Comparison of ENCODE assay signal across 28 mouse cellular contexts in the genomic region with DNA sequence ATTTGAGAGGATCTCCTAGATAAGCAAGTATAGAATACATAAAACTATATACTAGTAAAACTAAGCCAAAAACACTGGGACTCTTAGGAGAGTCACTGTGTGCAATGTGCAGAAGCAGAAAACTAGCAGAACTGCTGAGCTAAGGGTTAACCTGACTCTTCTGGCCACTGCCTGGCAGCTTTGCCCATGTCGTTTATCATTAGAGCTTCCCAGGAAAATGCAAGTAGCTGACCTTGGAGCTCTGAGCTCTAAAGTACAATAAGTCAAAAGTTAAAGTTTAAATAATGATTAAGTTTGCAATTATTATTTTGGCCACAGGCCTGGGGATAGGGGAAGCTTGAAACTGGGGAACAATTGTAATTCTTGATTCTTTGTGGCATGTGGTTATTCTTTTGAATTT. TPM values are rescaled to one million over a fixed set of nuclear protein-coding genes. Genes with fewer than 3 reads are reported as not detected.
DNase-seq lines count a peak whose midpoint lies in the region; ATAC-seq and TF ChIP-seq lines count a peak whose summit lies in the region.
"Had no signal": no experiment of that assay in that cellular context is flagged by ENCODE, and none has a peak within 500 bp of the region (broad histone marks: within the 10 kb centered on the region; RNA-seq: fewer than 3 reads in every experiment).

No protein-coding gene starts in this region.

- peaks cover 28% of the 10 kb centered on the region for H3K36me3 ChIP-seq in liver, adult 2 months (ENCODE audit: control insufficient read depth, insufficient read depth, low read length)
- H3K36me3 ChIP-seq in liver, embryonic 12.5 days = peaks cover 12% of the 10 kb centered on the region
- H3K36me3 ChIP-seq in kidney, embryonic 14.5 days (ENCODE audit: control insufficient read depth, insufficient read depth, low read length) = peaks cover 54% of the 10 kb centered on the region

- H3K9ac ChIP-seq in liver, adult 2 months (ENCODE audit: low read depth, low read length) = no peak overlapping the region
- H3K9ac ChIP-seq in liver, embryonic 12.5 days = no peak overlapping the region
- no peak overlapping the region for H3K9ac ChIP-seq in kidney, embryonic 14.5 days (ENCODE audit: low read depth, low read length)
- H3K9ac ChIP-seq: embryonic facial prominence, embryonic 15.5 days; forebrain, postnatal 0 days; limb, embryonic 12.5 days; liver, embryonic 14.5 days; lung, embryonic 15.5 days; midbrain, embryonic 12.5 days had no signal

- no peaks in the 10 kb centered on the region for H3K27me3 ChIP-seq in liver, adult 2 months (ENCODE audit: control insufficient read depth, insufficient read depth, low read length)
- H3K27me3 ChIP-seq in liver, embryonic 12.5 days (replicated peaks) = no peaks in the 10 kb centered on the region
- no peaks in the 10 kb centered on the region for H3K27me3 ChIP-seq in kidney, embryonic 14.5 days (ENCODE audit: control insufficient read depth, insufficient read depth, low read length)
- H3K27me3 ChIP-seq: embryonic facial prominence, embryonic 15.5 days; limb, embryonic 12.5 days; lung, embryonic 15.5 days; midbrain, embryonic 12.5 days had no signal

- no peak overlapping the region for H3K4me3 ChIP-seq in liver, adult 2 months (ENCODE audit: insufficient read depth, low read depth, low read length)
- no peak overlapping the region for H3K4me3 ChIP-seq in liver, embryonic 12.5 days
- H3K4me3 ChIP-seq in kidney, embryonic 14.5 days (ENCODE audit: low read length) = no peak overlapping the region
- H3K4me3 ChIP-seq: embryonic facial prominence, embryonic 15.5 days; forebrain, embryonic 10.5 days; heart, embryonic 10.5 days; hindbrain, embryonic 10.5 days; limb, embryonic 12.5 days; lung, embryonic 15.5 days; midbrain, embryonic 12.5 days had no signal

- H3K9me3 ChIP-seq in liver, embryonic 12.5 days (replicated peaks) = no peaks in the 10 kb centered on the region
- H3K9me3 ChIP-seq in kidney, embryonic 14.5 days (ENCODE audit: control insufficient read depth, low read length) = no peaks in the 10 kb centered on the region
- H3K9me3 ChIP-seq: embryonic facial prominence, embryonic 15.5 days; forebrain, embryonic 10.5 days; heart, embryonic 10.5 days; hindbrain, embryonic 10.5 days; limb, embryonic 12.5 days; lung, embryonic 15.5 days; midbrain, embryonic 12.5 days had no signal

- peak; percentile 40 for DNase-seq in adrenal gland, adult 2 months
- DNase-seq in adrenal gland, adult 8-10 months = no peak
- peak; percentile 75 for DNase-seq in liver, adult 2 months (ENCODE audit: extremely low read depth, low read depth, low spot score)
- peak; percentile 43 to 85 for DNase-seq in kidney, postnatal 36 days
- DNase-seq in cerebellum, adult 9-11 months = no peak
- no peak for DNase-seq in layer of hippocampus, postnatal 36 days
- DNase-seq: cerebellum, adult 11-12 months; cerebellum, postnatal 25 days; embryo, embryonic 11 days; forebrain, postnatal 0 days; right cerebral cortex, adult 18-20 months; thymus, adult 18-20 months; thymus, postnatal 4 days had no signal

- H3K4me1 ChIP-seq in liver, adult 2 months (ENCODE audit: control insufficient read depth, insufficient read depth, low read length) = peaks cover 7% of the 10 kb centered on the region
- peaks cover 6% of the 10 kb centered on the region; the same call in 1 of the 2 replicates for H3K4me1 ChIP-seq in liver, embryonic 12.5 days
- peaks cover 5% of the 10 kb centered on the region; the same call in 1 of the 2 replicates for H3K4me1 ChIP-seq in kidney, embryonic 14.5 days (ENCODE audit: control insufficient read depth, insufficient read depth, low read length)
- H3K4me1 ChIP-seq: heart, embryonic 10.5 days; hindbrain, embryonic 10.5 days had no signal

- no peak for TF ChIP-seq CTCF in liver, adult 2 months (IDR thresholded peaks at IDR 0.05; ENCODE audit: low read depth, low read length)

- H3K79me2 ChIP-seq in liver, adult 2 months (ENCODE audit: control insufficient read depth, insufficient read depth, low read length) = no peaks in the 10 kb centered on the region

- no peak for TF ChIP-seq POLR2A in liver, adult 2 months (IDR thresholded peaks at IDR 0.05; ENCODE audit: extremely low read depth, insufficient read depth, low read length)

- WGBS in liver, adult 2 months = 3% methylated on average over 1 of the region's 1 CpGs
- 44% methylated on average over 1 of the region's 1 CpGs for WGBS in liver, embryonic 12.5 days (ENCODE audit: insufficient replicate concordance)
- WGBS in kidney, embryonic 14.5 days = 39% methylated on average over 1 of the region's 1 CpGs

- no peak overlapping the region for H3K4me2 ChIP-seq in liver, embryonic 12.5 days
- no peak overlapping the region for H3K4me2 ChIP-seq in kidney, embryonic 14.5 days (replicated peaks; ENCODE audit: low read depth, low read length)
- H3K4me2 ChIP-seq: embryonic facial prominence, embryonic 15.5 days; limb, embryonic 12.5 days; lung, embryonic 15.5 days; midbrain, embryonic 12.5 days had no signal

- ATAC-seq in liver, embryonic 12.5 days = no peak
- ATAC-seq in kidney, embryonic 14.5 days (ENCODE audit: low FRiP score, low TSS enrichment) = no peak
- ATAC-seq: activated CD4-positive, CD25-positive, alpha-beta regulatory T cell, adult 4 months; CD4-positive, CD25-positive, alpha-beta regulatory T cell, adult 4 months; forebrain, postnatal 0 days; hindbrain, postnatal 0 days; intestine, postnatal 0 days had no signal

- no peak overlapping the region for H3K27ac ChIP-seq in liver, adult 2 months (replicated peaks; ENCODE audit: insufficient read depth, low read depth, low read length)
- H3K27ac ChIP-seq in liver, embryonic 12.5 days = no peak overlapping the region
- H3K27ac ChIP-seq in kidney, embryonic 14.5 days (ENCODE audit: low read depth, low read length) = peak overlapping the region; percentile 48; the same call in 1 of the 2 replicates
- H3K27ac ChIP-seq: embryonic facial prominence, embryonic 15.5 days; forebrain, embryonic 10.5 days; heart, embryonic 10.5 days; hindbrain, embryonic 10.5 days; hindbrain, postnatal 0 days; limb, embryonic 12.5 days; liver, embryonic 14.5 days; lung, embryonic 15.5 days; midbrain, embryonic 12.5 days had no signal

RNA-seq across cellular contexts. Expression of gene Rbbp9, which starts 5.2 kb away (rescaled TPM):
- total RNA-seq in adrenal gland, adult 2 months (2021) = 10 to 100 TPM; 24.7 to 30.1 TPM
- 6.5 and 7.3 TPM in 2 replicates for polyA plus RNA-seq in adrenal gland, adult 2 months (2012; rRNA removed)
- total RNA-seq in adrenal gland, adult 8-10 months (2022) = 10 to 100 TPM; 27.7 to 40.8 (median 33.8) TPM
- total RNA-seq in liver, adult 2 months (2014; rRNA removed) = 16.1 and 17.1 TPM in 2 replicates
- polyA plus RNA-seq in liver, adult 2 months (2012; rRNA removed) = 7.1 and 9.2 TPM in 2 replicates
- 15.3 and 15.6 TPM in 2 replicates for polyA plus RNA-seq in liver, embryonic 12.5 days (2016; fragmentation: Nextera tagmentation; extraction: Ambion mirVana)
- polyA plus RNA-seq in kidney, embryonic 14.5 days (2014; fragmentation: Nextera tagmentation; extraction: Ambion mirVana) = 67.1 and 84.7 TPM in 2 replicates
- total RNA-seq in layer of hippocampus, postnatal 36 days (2021) = 10 to 100 TPM; 30.0 to 31.9 TPM

RNA-seq across cellular contexts. Expression of gene Sec23b, which starts 10.5 kb away (rescaled TPM):
- 10 to 100 TPM; 83.1 to 89.3 TPM for total RNA-seq in adrenal gland, adult 2 months (2021)
- polyA plus RNA-seq in adrenal gland, adult 2 months (2012; rRNA removed) = 24.0 and 34.9 TPM in 2 replicates
- total RNA-seq in adrenal gland, adult 8-10 months (2022) = 100 to 1,000 TPM in 3 of 4 experiments, 10 to 100 TPM in 1; 95.4 to 103 (median 102) TPM
- total RNA-seq in liver, adult 2 months (2014; rRNA removed) = 41.1 and 49.7 TPM in 2 replicates
- 41.0 and 47.6 TPM in 2 replicates for polyA plus RNA-seq in liver, adult 2 months (2012; rRNA removed)
- polyA plus RNA-seq in liver, embryonic 12.5 days (2016; fragmentation: Nextera tagmentation; extraction: Ambion mirVana) = 69.0 and 73.1 TPM in 2 replicates
- 59.9 and 93.5 TPM in 2 replicates for polyA plus RNA-seq in kidney, embryonic 14.5 days (2014; fragmentation: Nextera tagmentation; extraction: Ambion mirVana)
- total RNA-seq in layer of hippocampus, postnatal 36 days (2021) = 10 to 100 TPM; 46.4 to 50.0 TPM

RNA-seq across cellular contexts. Expression of gene Polr3f, which starts 18.0 kb away (rescaled TPM):
- 10 to 100 TPM; 16.1 to 18.8 TPM for total RNA-seq in adrenal gland, adult 2 months (2021)
- 2.3 and 3.4 TPM in 2 replicates for polyA plus RNA-seq in adrenal gland, adult 2 months (2012; rRNA removed)
- total RNA-seq in adrenal gland, adult 8-10 months (2022) = 10 to 100 TPM; 18.7 to 29.2 (median 24.9) TPM
- total RNA-seq in liver, adult 2 months (2014; rRNA removed) = 8.1 and 8.9 TPM in 2 replicates
- 3.0 and 5.1 TPM in 2 replicates for polyA plus RNA-seq in liver, adult 2 months (2012; rRNA removed)
- polyA plus RNA-seq in liver, embryonic 12.5 days (2016; fragmentation: Nextera tagmentation; extraction: Ambion mirVana) = 15.0 and 15.3 TPM in 2 replicates
- polyA plus RNA-seq in kidney, embryonic 14.5 days (2014; fragmentation: Nextera tagmentation; extraction: Ambion mirVana) = 26.7 and 34.2 TPM in 2 replicates
- 10 to 100 TPM; 26.9 to 31.8 TPM for total RNA-seq in layer of hippocampus, postnatal 36 days (2021)

RNA-seq across cellular contexts. Expression of gene Dzank1, which starts 18.3 kb away (rescaled TPM):
- 1 to 10 TPM; 4.2 to 4.8 TPM for total RNA-seq in adrenal gland, adult 2 months (2021)
- polyA plus RNA-seq in adrenal gland, adult 2 months (2012; rRNA removed) = 0.54 and 0.61 TPM in 2 replicates
- 10 to 100 TPM in 1 of 4 experiments, 1 to 10 TPM in 3; 3.6 to 18.8 (median 6.8) TPM for total RNA-seq in adrenal gland, adult 8-10 months (2022)
- 0.18 and 0.34 TPM in 2 replicates for total RNA-seq in liver, adult 2 months (2014; rRNA removed)
- polyA plus RNA-seq in liver, adult 2 months (2012; rRNA removed) = 0.09 and 0.48 TPM in 2 replicates
- polyA plus RNA-seq in liver, embryonic 12.5 days (2016; fragmentation: Nextera tagmentation; extraction: Ambion mirVana) = 0.02 and 0.21 TPM in 2 replicates
- 2.2 and 4.1 TPM in 2 replicates for polyA plus RNA-seq in kidney, embryonic 14.5 days (2014; fragmentation: Nextera tagmentation; extraction: Ambion mirVana)
- total RNA-seq in layer of hippocampus, postnatal 36 days (2021) = 100 to 1,000 TPM; 130 to 132 TPM
- total RNA-seq: monocyte, adult 5-6 weeks had no signal

RNA-seq across cellular contexts. Expression of gene Smim26, which starts 48.4 kb away (rescaled TPM):
- 10 to 100 TPM; 33.8 to 63.6 TPM for total RNA-seq in adrenal gland, adult 2 months (2021)
- polyA plus RNA-seq in adrenal gland, adult 2 months (2012; rRNA removed) = 0.31 and 0.38 TPM in 2 replicates
- 10 to 100 TPM; 54.5 to 73.8 (median 63.8) TPM for total RNA-seq in adrenal gland, adult 8-10 months (2022)
- total RNA-seq in liver, adult 2 months (2014; rRNA removed) = 23.0 and 28.8 TPM in 2 replicates
- polyA plus RNA-seq in liver, adult 2 months (2012; rRNA removed) = 4.7 and 5.1 TPM in 2 replicates
- 29.6 TPM in 2 replicates for polyA plus RNA-seq in liver, embryonic 12.5 days (2016; fragmentation: Nextera tagmentation; extraction: Ambion mirVana)
- polyA plus RNA-seq in kidney, embryonic 14.5 days (2014; fragmentation: Nextera tagmentation; extraction: Ambion mirVana) = 41.8 and 61.3 TPM in 2 replicates
- total RNA-seq in layer of hippocampus, postnatal 36 days (2021) = 10 to 100 TPM; 57.4 to 63.4 TPM

Comparison
In these comparisons a context has a peak if more than half of its experiments do, and no peak if none do; other contexts are left out.
1. DNase-seq: peak in adrenal gland, adult 2 months (single experiment), liver, adult 2 months (single experiment) and kidney, postnatal 36 days (2 of 2); none in adrenal gland, adult 8-10 months (single experiment), cerebellum, adult 9-11 months (single experiment) and layer of hippocampus, postnatal 36 days (0 of 2).